Mouse (Mus musculus) left cerebral cortex, adult 9 months (tissue): Measurements from ENCODE around the gene Plch2.
A peak's percentile ranks its signal among the peaks of the same experiment; 100 is the strongest.

Source experiments
- DNase-seq, 2 experiments: peaks; one replicate each; pipeline ENCODE4 v3.0.0; 2022; ENCODE audit warnings: low spot score in 2 of 2

Plch2 gene

GRCm38 (mm10) chr4:154960021-154960689, 96.4 kb downstream of the Plch2 start:
- no peak for DNase-seq

DNA sequence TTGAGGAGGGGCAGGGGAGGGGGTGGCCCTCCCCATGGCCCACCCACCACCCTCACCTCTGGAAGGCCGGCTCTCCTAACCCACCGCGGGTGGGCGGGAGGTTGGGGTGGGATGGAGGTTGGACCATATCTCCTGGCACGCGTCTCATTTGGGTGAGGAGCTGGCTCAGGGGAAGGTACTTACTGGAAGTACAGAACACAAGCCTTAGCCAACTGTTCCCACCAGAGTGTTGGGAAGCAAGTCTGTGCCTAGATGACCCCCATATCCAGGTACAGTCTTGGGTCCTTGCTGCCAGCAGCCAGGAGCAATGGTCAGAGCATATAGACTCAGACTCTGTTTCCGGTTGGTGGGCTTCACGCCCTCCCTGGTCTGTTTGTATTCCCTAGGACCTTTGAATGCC, 98.0 kb downstream of the Plch2 start:
- DNase-seq: no peak

GRCm38 (mm10) chr4:154958171-154958570, 98.4 kb downstream of the Plch2 start:
- peak in 1 of 2 experiments; percentile 52 for DNase-seq

DNA sequence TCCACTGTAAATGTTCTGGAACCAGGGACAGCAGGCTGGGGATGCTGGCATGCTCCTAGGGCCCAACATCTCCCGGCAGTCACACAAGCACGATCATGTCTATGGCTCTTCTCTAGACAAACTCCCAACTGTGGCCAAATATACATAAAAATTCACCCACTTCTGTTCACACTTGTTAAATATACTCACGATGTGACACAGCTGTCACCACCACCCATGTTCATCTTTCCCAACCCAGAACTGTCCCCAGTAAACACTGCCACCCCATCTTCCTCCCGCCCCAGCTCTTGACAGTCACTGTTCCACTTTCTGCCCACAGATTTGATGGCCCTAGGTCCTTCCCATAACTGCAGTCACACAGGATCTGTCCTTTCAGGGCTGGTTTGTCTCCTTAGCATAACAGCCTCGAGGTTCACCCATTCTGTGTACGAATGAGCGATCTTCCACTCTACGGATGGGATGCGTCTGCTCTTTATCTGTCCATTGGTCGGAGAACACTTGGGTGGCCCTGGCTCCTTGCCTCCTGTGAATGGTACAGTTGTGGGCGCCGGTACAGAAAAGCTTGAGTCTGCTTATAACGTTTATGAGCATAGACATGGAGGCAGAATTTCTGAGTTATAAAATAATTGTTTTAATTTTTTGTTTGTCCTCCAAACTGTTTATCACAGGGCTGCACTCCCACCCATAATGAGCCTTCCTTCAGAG, 99.1 kb downstream of the Plch2 start:
- peak in 1 of 2 experiments; percentile 71 for DNase-seq

DNA sequence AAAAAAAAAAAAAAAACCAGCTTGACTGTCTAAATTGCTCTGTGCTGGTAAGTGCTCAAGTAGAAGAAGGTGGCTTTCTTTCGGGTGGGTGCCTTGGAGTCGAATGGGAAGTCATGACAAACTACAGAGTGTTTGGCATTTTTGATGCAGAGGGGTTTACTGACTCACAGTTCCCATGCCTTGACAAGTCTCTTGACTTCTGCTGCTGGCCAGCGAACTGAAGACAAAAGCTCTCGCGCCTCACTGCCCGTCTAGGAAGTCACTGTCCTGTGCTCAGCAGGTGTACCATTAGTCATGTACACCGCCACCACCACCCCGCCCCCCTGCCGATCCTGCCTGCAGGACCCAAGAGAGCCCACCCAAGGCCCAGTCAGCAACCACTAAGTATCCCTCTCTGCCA, 100.0 kb downstream of the Plch2 start:
- DNase-seq: no peak

DNA sequence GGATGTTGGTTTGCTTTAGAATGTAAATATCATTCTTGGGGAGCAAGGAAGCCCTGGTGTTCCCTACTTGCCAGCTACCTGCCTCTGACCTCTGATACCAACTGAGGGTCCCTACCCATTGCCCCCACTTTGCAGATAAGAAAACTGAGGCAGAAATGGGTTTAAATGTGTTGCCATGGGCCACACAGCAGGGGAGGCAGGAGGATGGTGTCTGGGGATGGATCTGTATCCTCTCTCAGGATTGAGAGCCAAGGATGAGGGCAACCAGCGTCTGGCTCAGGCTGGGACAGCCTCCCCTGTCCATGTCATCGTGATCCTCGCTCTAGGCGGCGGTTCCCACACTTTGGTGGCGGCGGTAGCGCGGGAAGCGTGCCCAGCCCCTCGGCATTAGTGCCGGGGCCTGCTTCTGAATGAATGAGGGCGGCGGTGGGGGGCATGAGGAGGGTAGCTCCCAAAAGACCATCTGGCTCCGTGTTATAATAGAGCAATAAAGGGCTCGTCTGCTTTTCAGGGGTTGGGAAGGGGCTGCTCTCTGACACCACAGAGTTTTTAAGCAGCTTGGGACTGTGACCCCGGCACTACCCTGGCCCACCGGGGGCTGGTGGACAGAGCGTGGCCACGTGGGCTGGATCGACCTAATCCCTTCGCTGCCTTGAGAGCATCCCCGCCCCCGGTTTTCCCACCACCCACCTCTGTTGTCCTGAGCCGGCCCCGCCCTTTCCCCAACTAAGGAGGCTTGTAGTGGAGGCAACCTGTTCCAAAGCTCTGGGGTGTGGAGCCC, 103.9 kb downstream of the Plch2 start:
- no peak for DNase-seq

DNA sequence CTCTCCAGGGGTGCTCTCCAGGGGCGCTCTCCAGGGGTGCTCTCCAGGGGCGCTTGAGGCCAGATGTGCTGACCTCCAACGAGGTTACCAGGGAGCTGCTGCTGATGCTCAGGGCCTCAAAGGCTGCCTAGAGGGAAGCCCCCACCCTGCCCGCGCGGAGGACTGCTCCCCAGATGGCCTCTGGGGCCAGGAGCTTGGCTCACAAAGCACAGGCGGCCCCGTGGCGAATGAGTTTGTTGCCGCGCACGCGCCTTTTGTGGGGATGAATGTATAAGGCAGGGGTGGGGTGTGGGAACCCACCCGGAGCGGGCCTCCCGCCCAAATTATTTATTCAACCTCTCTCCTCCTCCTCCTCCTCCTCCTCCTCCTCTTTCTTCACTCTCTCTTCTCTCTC, 107.0 kb downstream of the Plch2 start:
- DNase-seq: no peak

DNA sequence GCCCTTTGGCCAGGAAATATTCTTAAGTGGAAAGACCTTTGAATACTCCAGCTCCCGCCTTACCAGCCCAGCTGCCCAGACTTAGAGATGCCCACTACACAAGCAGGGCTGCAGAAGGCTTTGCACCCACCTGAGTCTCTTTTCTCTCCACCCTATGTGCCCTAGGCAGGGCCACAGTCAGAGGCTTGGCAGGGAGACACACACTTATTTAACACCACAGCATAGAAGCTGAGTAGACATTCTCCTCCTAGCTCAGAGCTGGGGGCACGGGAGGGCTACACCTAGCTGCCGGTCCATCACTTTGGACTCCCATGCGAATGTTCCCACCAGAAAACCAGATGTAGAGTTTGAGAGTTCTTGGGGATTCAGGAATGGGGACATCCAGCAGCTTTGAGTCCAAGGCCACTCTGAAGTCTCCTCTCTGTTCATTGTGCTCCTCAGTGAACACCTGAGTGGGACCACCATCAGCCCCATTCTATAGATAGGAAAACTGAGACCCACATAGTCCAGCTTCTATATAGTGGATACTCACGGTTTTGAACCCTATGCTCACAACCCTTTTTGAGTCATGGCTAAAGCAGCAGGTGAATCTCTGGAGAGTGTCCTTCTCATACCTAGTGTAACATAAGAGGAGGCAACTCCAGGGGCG, 107.5 kb downstream of the Plch2 start:
- no peak for DNase-seq

- DNase-seq: no peak
Observed at GRCm38 (mm10) chr4:154948066-154948939, 108.3 kb downstream of the Plch2 start.

DNA sequence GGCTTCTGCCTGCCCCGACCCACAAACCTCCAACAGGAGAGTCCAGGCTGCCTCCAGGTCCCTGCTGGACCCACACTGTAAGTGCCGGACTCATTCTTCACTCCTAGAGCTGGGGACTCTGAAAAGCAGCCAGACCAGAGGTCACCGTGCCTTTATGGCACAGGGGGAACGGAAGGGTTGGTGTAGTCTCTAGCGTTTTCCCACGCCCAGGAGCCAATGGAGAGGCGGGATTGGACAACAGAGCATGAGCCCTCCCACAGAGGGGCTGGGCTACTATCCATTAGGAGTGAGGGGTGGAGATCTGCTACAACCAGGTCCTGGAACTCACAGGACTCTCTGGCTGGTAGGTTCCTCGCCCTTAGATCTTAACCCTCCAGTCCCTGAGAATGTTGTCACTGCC, 110.3 kb downstream of the Plch2 start:
- DNase-seq: peak in 1 of 2 experiments; percentile 59

DNA sequence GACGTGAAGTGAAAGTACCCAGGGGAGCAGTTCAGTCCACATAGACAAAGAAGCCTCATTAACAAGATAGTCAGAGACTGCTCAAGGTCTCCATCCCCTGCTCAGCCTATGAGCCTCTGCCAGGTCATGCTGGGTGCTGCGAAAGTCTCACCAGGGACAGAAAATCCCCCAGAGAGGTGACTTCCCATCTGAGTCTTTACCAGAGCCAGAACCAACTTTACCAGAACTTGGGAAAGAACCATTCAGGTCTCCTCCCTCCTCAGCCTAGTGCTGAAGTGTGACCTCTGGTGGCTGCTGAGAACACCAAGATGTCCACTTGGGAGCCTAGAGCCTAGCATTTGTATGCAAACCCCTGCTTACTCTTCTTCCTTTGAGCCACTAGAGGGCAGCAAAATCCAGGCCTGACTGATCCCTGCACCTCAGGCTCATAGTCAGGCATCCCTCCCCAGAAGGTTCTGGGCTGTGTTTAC, 112.4 kb downstream of the Plch2 start:
- DNase-seq: peak; percentile 66 to 85

- no peak for DNase-seq
Observed at GRCm38 (mm10) chr4:154943323-154944039, 113.1 kb downstream of the Plch2 start.

DNA sequence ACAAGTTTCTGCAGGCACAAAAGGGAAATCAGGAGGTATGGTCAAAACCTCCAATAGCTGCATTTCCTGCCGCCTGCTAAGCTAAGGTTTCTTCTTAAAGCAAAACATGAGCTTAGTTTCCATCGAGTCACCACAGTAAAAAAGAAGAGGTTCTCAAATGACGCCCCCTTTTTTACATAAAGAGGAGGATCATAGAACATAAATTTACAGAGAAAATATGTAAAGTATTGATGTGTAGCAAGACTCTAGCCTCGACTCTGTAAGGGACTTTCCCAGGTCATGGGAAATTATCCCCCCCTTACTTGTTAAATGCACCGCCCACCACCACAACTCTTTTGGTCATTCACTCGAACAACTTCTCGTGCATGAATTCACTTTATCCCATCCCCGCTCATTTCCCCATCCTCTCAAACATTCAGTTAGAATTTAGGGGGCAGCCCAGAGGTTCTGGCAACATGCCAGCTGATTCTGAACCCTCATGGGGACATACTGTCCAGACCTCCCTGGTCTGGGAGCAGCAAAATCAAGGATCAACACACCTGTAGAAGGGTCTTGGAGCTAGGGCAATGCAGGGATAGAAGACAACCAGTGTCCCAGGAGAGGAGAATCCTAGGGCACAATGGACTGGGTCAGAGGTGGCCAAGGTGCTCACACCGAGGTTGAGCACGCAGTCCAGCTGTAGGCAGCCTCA, 113.8 kb downstream of the Plch2 start:
- DNase-seq: no peak

DNA sequence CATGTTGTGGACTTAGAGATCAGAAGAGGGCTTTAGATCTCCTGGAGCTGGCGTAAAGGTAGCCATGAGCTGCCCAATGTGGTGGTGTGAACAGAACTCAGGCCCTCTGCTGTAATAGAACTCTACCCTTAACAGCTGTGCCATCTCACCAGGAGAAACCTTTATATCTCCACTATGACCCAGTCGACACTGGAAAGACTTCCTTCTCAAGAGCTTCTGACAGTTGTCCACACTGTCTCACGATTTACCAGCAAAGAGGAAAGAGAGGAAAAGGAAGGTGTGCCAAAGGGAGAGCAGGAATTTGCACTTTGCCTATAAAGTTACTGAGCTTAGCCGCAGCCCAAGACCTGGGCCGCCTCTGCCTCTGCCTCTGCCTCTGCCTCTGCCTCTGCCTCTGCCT, 114.8 kb downstream of the Plch2 start:
- no peak for DNase-seq

DNA sequence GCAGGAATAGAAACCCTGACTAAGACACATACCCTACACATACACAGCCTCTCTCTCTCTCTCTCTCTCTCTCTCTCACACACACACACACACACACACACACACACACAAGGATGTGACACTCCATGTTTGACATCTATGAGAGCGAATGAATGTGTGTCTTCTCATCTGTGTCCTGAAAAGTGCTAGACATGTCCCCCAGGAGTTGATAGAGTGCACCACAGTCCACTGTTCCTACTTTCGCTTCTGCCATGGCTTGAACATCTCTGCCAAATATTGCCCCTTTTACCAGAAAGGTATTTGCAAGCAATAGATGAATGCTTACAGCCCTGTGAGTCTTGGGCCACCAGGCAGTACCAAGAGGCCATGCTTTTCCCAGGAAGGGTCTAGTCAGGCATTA, 116.4 kb downstream of the Plch2 start:
- DNase-seq: no peak

DNA sequence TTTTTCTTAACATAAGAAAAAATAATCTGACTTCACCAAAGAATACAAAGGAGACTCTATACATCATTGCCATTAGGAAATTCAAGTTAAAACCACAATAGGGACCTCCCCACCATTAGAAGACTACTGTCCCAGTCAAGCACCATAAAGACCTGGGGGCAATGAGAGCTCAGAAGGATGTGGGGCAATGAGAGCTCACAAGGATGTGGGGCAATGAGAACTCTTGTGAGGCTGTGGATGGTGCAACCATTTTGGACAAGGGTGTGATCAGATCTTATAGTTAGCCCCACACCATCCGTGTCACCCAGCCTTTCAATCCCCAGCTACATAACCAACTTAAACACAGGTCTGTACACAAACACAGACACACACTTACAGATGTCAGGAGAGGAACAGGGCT, 118.8 kb downstream of the Plch2 start:
- DNase-seq: no peak

DNA sequence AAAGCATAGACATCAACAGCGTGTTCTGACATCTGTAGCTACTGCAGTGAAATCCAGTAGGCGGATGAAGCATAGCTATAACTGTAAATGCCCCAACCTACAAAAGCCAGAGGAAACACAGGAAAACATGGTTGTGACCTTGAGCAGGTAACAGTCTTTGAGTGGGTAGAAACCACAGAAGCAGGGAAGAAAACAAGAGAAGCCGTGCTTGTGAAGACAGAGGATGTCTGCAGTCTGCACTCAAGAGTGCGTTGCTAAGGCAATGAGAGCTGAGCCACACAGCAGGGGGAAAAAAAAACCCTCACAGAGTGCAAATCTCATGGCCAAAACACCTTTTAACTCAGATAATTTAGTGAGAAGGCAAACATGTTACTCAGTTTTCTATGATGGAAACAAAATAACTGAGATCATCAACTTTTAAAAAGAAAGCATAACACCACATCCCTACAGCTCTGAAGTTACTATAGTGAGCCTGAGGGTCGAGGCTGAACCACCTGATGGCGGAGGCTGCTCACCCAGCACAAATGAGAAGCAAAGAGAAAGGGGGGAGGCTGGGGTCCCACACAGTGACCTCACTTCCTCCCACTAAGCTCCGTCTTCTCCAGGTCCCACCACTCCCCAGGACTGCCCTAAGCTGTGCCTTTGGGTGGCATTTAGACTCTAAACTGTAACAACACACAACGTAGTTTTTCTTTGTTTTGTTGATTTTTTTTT, 119.9 kb downstream of the Plch2 start:
- no peak for DNase-seq

- DNase-seq: no peak
Observed at GRCm38 (mm10) chr4:154935788-154936187, 120.8 kb downstream of the Plch2 start.

- DNase-seq: no peak
Observed at GRCm38 (mm10) chr4:154934800-154935199, 121.8 kb downstream of the Plch2 start.
